Mouse (Mus musculus): Measurements from ENCODE around the gene Chn1.

GRCm38 (mm10) chr2:73657961-73658360 lies 117.2 kb downstream of the Chn1 start:
- TF ChIP-seq POLR2A (IDR thresholded peaks at IDR 0.05; ENCODE audit: borderline replicate concordance, extremely low read depth, insufficient read depth, insufficient read length, poor library complexity, severe bottlenecking), result no peak
- no peak for TF ChIP-seq CTCF (IDR thresholded peaks at IDR 0.05; ENCODE audit: borderline replicate concordance, extremely low read depth, insufficient read depth, insufficient read length)
